Mouse (Mus musculus) left cerebral cortex, postnatal 10 days (tissue): ENCODE results near the gene Cga. TPM values are rescaled to one million over a fixed set of nuclear protein-coding genes. Genes with fewer than 3 reads are reported as not detected.
A peak's percentile ranks its signal among the peaks of the same experiment; 100 is the strongest.

Experiments
- DNase-seq, 2 experiments: peaks; one replicate each; pipeline ENCODE4 v3.0.0; 2021 to 2022; ENCODE audit warnings: low spot score in 2 of 2, mixed read lengths in 1 of 2; ENCODE audit errors: extremely low spot score in 1 of 2
- intact Hi-C: fragments of 180-260 bp; cut with DNase I; formaldehyde crosslinking; loops from one replicate; pipeline ENCODE4 v1.15.1; 2025
- total RNA-seq, 2 experiments: library from RNA; stranded (reverse); gene quantifications; 2 replicates each; pipeline ENCODE4 v1.2.3; 2021

The Cga gene
- not detected for total RNA-seq

DNA sequence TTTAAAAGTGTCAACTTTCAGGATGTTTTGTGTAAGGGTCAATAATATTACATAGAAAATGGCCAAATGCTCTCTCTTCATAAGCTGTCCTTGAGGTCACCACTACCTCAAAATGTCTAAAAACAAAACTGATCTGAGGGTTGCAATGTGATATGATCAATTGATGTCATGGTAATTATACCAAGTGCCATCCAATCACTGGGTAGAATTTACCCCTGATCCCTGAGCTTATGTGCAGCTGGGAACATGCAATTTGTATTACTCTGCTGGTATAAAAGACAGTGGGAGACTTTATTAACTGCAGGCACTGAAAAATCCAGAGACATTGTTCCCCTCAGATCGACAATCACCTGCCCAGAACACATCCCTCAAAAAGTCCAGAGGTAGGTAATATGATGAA is at the start of gene Cga:
Gene Cga, plus strand, starts transcription at position 301 of the 400 bp plus-strand sequence.
- no peak for DNase-seq
- intact Hi-C loops: no loop called here

DNA sequence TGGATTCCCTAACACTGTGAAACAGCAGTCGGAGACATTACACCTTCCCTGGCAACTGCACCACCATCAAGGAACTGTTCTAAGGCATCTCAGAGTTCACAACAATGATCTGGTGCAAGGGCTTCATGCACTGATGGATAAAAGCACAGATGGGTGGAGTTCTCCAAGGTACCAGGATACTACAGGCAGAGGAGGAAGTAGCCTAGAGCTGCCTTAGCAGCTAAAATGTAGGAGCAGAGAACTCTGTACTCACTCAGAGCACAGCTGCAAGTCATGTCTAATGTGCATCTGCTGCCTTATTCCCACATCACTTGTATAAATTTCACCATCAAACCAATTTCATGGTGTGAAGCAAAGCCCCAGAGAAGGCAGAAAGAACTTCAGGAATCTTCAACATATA is 49.7 kb upstream of the Cga start:
- no peak for DNase-seq
- intact Hi-C loops: no loop called here

DNA sequence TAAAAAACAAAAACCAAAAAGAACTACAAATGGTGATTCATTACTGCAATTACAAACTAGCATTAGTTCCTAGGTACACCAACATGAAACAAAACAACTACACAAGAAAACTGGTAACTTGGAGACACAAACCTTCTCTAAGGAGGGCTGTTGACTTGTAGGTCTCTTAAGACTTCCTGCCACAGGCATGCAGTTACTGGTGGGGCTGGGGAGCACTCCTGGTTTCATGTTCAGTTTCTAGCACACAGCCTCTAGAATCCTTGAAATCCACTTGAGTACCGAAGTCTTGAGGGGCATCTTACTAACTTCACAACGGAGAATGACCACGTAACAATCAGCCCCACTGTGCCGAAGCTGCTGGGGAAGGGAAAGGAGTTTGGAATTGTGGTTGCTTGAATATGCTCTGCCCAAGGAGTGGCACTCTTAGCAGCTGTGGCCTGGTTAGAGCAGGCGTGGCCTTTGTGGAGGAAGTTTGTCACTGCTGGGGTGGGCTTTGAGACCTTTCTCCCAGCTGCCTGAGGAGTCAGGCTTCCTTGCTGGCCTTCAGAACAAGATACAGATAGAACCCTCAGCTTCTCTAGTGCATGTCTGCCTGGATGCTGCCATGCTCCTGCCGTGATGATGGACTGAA is 45.8 kb upstream of the Cga start:
- intact Hi-C loops: no loop called here
- DNase-seq: no peak

DNA sequence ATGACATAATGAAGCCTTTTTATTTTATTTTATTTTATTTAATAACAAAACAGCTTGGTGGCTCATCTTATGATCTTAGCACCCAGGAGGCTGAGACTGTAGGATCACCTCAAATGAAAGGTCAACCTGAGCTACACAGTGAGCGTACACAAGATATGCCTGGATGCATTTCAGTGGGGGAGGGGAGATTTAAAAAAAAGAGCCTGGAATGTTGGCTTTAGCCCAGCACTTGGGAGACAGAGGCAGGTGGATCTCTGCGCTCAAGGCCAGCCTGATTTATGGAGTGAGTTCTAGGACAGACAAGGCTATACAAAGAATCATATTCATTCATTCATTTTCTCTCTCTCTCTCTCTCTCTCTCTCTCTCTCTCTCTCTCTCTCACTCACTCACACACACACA is 43.4 kb upstream of the Cga start:
- DNase-seq: no peak
- intact Hi-C loops: no loop called here

DNA sequence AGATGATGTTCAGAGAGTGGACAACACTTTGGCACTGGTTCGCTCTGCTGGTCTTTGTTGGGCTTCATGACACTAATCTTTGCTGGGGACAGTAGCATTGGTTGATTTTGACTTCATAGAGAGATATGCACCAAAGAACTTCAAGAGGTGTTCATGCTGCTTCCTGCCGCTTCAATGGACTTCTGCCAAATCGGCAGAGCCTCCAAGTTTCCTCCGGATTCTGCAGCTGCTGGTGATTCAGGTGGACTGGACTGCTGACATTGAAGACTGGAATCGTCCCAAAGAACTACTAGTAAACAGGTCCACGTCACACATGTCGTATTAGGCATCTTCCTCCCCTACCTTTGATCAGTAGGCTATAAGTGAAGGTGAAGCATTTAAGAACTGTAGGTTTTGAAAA is 41.5 kb upstream of the Cga start:
- intact Hi-C loops: no loop called here
- DNase-seq: peak in 1 of 2 experiments; percentile 29

DNA sequence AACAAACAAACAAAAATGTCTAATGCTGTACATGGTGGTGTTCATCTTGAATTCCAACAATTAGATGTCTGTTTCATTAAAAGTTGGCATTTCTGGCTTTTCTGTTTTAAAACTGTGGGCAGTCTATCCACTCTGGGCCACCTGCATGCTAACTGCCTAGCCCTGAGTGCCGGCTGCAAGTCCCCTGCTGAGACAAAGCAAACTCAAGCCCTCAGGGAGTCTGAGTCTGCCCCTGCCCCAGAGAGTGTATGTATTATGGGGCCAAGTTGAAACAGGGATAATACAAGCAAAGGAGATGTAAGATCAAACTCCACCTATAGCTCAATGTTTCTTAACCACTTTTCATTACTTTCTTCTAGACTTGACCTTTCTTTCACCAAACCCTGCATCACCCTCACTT is 37.6 kb upstream of the Cga start:
- no peak for DNase-seq
- intact Hi-C loops: no loop called here

DNA sequence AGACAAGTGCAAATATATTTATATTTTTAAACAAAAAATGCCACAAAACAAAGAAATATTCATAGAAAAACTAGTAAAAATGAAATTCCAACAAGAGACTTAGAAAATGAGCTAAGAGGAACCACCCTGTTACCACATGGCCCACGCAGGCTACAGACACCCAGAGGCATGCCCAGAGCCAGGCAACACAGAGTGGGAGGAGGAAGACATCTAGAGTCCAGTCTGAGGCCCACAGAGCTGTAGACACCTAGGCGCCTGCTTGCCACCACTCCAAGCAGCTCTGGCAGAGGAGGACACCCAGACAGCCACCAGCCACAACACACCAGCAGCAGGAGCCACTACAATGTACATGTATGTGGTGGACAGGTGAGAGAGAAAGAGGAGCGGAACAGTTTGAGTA is 34.7 kb upstream of the Cga start:
- DNase-seq: no peak
- intact Hi-C loops: no loop called here

DNA sequence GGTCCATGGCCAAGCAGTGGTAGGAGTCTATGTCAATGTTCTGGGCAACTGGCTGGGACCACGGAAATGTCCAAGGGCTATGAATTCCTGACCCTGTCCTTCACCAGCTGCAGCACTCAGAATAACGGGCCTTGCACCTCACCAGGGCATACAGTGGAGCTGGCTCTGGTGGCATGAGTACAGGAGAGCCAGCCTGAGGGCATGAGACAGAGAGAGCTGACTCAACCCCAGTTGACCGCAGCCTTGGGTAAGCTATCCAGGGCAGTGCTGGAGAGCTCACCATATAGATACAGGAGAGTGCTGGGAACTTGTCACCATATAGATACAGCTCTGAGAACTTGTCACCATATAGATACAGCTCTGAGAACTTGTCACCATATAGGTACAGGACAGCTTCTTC is 34.2 kb upstream of the Cga start:
- intact Hi-C loops: no loop called here
- no peak for DNase-seq

DNA sequence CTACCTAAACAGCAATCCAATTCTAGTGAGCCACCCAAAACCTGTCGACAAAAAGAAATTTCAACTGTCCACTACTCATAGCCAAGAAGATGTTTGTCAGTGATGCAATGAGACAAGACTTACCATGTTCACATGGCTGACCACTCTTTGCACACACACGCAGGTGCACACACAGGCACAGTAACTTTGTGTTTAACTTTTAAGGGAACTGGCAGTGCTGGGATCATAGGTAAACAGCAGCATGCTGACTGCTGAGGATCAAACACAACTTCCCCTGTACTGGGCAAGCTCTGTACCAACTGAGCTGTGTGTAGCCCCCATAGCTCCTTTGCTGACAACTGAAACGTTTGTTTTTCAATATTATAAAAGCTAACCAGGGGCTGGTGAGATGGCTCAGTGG is 32.1 kb upstream of the Cga start:
- no peak for DNase-seq
- intact Hi-C loops: no loop called here

DNA sequence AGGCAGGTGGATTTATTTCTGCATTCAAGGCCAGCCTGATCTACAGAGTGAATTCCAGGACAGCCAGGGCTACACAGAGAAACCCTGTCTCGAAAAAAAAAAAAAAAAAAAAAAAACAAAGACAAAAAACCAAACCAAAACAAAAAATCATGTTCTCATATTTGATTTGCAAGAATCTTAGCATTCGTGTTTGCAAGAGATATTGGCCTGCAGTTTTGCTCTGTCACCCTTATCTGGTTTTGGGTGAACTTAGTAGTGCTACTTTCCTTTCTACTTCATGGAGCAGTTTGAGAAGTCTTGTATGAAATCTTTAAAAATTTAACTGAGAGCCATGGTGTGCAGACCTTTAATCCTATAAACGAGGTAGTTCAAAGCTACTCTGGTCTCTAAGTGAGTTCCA is 23.8 kb upstream of the Cga start:
- no peak for DNase-seq
- intact Hi-C loops: no loop called here

DNA sequence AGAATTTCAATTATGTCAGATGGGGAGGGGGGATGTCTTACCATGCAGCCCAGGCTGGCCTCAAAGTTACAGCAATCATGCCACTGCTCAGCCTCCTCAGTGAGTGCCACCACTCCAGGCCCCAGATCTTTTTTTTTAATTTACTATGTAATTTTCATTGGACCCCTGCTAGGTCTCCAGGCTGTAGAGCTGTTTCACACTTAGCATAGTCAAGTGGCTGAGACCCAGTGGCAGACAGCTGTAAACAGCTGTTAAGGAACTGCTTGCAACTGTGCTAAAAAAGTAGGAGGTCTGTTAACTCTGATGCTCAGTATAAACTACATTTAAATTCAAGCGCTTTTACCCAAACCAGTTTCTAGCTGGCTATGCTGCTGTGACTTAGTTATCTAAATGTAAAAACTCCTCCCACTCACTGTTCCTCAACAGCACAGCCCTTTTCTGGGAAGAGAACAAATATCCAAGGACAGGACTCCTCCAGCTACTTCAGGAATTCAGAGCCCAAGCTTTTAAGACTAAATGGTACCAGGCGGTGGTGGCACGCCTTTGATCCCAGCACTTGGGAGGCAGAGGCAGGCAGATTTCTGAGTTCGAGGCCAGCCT is 20.6 kb upstream of the Cga start:
- DNase-seq: no peak
- intact Hi-C loops: no loop called here

DNA sequence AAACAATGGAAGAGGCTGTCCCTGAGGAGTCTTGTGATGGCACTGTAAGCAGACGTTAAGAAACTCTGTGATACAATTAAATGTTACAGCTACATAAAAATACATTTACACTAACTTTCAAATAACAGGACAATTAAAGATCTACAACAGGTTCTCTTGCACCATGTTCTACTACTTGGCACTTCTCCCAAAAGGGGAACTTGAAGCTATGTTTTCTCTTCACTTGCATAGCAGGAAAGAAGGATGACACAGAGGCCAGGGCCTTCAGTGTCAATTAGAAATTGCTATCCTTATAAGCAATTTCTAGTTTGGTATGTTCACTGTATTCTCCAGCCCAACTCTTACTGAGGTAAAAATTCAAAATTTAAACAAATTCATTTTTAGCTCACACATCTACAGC is 19.3 kb upstream of the Cga start:
- intact Hi-C loops: no loop called here

DNA sequence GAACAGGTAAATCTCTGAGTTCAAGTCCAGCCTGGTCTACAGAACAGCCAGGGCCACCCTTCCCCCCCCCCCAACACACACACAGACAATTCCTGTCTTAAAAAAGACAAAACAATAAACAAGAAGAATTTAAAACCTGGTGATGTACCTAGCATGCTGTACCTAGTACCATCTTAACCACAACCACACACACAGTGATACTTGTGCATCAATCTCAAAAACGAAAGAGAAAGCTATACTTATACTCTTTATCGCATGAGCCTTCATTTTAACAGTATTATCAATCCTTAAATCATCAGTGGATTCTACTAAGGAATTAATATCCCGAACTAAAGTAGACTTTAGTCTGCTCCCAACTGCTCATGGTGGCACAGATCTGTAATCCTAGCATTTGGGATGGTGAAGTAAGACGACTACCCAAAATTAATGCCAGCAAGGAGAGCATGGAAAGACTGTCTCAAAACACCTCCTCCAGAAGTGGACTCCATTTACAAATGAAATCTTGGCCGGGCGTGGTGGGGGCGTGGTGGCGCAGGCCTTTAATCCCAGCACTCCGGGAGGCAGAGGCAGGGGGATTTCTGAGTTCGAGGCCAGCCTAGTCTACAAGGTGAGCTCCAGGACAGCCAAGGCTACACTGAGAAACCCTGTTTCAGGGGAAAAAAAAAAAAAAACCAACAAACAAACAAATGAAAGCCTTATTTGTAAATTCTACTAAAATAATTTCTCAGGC is 12.5 kb upstream of the Cga start:
- intact Hi-C loops: no loop called here

More for the DNA sequence above, 19.3 kb upstream of the Cga start:
- DNase-seq: no peak

DNA sequence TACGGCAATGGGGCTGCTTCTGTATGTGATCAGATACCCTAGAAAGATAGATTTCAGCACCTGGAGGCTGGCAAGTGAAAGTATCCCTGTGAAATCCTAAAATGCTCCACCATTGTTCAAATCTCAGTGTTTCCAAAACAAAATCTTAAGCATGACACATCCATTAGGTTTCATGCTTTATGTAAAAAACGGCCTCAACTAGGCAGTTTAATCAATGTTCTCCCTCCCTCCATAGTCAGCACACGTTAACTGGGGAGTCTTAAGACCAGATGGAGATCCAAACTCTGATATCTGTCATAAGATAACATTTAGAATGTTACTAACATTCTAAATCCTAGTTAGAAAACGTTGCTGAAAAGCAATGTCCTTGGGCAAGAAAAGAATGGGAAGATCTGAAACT is 11.7 kb upstream of the Cga start:
- intact Hi-C loops: no loop called here

More for the DNA sequence above, 12.5 kb upstream of the Cga start:
- peak in 1 of 2 experiments; percentile 24 for DNase-seq

DNA sequence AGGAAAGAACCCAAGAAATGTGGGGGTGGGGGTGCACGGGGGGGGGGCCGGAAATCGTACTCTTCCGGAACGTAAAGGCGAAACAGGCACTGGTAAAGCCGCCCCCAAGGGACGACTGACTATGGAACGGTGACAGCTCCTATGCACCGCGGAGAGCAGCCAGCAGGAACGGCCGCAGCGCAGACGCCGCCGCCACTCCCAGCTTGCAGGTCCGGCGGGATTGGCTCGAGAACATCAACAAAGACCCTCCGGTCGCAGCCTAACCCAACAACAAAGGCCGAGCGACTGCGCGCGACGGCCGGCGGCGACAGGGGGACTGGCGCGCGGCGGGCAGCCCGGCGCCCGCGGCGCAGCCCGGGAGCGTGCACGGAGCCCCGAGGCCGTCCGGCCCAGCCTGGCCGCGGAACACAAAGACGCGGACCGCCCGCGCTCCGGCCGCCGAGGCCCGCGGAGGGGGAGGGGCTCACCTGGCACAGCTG is 11.2 kb upstream of the Cga start:
- peak in 1 of 2 experiments; percentile 82 for DNase-seq
- intact Hi-C loops: no loop called here

More for the DNA sequence above, 11.7 kb upstream of the Cga start:
- no peak for DNase-seq

DNA sequence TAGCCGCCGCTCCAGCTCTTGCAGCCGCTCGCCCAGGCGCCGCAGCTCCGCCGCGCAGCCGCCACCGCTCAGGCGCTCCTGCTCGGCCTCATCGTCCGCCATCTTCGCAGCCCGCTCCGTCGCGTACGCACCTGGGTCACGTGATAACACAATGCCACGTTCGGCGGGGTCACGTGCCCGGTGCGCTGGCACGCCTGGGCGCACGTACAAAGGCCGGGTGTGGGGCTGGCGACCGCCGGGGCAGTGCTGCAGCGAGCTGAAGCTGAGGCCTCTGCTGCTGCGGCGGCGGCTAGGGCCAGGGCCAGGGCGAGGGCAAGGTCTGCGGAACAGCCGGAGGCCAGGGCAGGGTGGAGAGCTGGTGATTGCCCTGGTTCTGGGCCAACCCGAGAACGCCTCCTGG is 10.8 kb upstream of the Cga start, which contains the start of gene Zfp292:
Gene Zfp292, minus strand, starts transcription at position 143 of the 400 bp plus-strand sequence.
- peak; percentile 94 to 96 for DNase-seq
- intact Hi-C loops: no loop called here

DNA sequence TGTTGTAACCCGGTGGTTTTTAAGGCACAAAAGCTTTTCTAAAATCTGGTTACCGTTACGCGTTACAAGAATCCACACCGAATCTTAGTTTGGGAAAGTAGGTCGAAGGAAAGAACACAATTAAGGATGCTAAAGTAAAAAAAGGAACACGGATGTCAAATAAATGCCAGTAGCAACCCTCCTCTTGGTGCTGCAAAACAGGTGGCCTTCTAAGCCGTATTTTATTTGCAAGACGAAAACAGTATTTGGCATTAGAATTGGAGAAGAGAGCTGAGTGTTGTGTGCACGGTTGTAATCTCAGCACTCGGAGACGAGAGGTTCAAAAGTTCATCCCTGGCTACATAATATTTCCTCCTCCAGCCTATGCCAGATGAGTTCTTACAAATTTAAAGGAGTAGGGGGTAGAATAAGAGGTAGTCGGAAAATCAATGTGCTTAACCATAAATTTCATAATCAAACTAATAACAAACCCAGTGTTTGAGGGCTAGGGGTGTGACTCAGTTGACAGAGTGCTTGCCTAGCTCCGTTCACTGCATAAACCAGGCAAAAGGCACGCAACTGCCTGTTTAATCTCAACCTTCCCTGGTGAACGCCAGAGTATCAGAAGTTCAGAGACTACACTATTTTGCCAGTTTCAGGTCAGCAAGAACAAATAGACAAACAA is 10.1 kb upstream of the Cga start:
- no peak for DNase-seq
- intact Hi-C loops: no loop called here

DNA sequence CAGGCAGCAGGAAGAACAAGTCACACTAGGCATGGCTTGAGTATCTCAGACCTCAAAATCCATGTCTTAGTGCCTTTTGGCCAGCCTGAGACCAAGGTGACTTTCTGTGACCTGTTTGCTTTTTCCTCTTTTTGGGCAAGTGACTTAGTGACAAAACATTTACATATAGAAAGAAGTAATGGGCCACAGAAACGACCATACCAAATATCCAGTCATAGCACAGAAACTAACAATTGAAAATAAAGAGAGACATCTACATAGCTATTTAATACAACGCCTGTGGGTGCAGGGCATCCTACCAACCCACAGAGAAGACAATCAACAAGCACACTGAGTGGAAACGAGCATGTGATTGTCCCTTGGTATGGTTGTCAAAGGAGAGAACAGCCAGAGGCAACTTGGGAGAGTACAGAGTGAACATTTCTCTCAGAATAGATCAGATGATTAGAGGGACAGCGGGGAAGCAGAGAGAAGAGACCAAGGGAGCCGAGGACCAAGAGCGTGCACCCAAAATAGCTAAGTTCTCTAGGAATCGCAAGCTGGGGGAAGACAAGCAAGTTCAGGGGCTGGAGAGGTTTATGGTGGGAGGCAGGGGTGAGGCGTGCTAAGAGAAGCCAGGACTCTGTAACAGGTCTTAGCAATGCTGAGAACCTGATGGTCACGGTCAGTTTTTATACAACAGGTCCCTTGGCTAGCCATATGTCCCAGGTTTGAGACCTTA is 7.8 kb upstream of the Cga start:
- no peak for DNase-seq
- intact Hi-C loops: no loop called here
